Mouse (Mus musculus): ENCODE results near the gene Fbxl5.

The Fbxl5 gene

GRCm38 (mm10) chr5:43826883-43827282 lies 5.4 kb upstream of the Fbxl5 start:
- no peak for DNase-seq

GRCm38 (mm10) chr5:43824580-43824979 lies 3.1 kb upstream of the Fbxl5 start:
- DNase-seq: peak; percentile 77

GRCm38 (mm10) chr5:43822824-43823223 lies 1.4 kb upstream of the Fbxl5 start:
- DNase-seq: no peak

GRCm38 (mm10) chr5:43822199-43822598 lies 761 bp upstream of the Fbxl5 start:
- no peak for DNase-seq

- DNase-seq: no peak
These were observed 653 bp downstream of the Fbxl5 start for GRCm38 (mm10) chr5:43820785-43821184.

- no peak for DNase-seq
These were observed 2.7 kb downstream of the Fbxl5 start, which contains the start of gene Bst1 for GRCm38 (mm10) chr5:43818695-43819094. Bst1 (plus strand) TSS chr5:43818885.

- DNase-seq: no peak
These were observed 5.7 kb downstream of the Fbxl5 start for GRCm38 (mm10) chr5:43815769-43816168.

GRCm38 (mm10) chr5:43814536-43814935 lies 6.9 kb downstream of the Fbxl5 start:
- DNase-seq: no peak

- no peak for DNase-seq
These were observed 10.9 kb downstream of the Fbxl5 start for GRCm38 (mm10) chr5:43810427-43811062.

GRCm38 (mm10) chr5:43807744-43808696 lies 13.4 kb downstream of the Fbxl5 start:
- peak; percentile 90 for DNase-seq

GRCm38 (mm10) chr5:43806914-43807313 lies 14.5 kb downstream of the Fbxl5 start:
- DNase-seq: no peak

- no peak for DNase-seq
These were observed 15.1 kb downstream of the Fbxl5 start for GRCm38 (mm10) chr5:43806340-43806739.

- no peak for DNase-seq
These were observed 16.0 kb downstream of the Fbxl5 start for GRCm38 (mm10) chr5:43805401-43805800.

GRCm38 (mm10) chr5:43801798-43802197 lies 19.6 kb downstream of the Fbxl5 start:
- no peak for DNase-seq

GRCm38 (mm10) chr5:43801253-43801652 lies 20.2 kb downstream of the Fbxl5 start:
- no peak for DNase-seq

- DNase-seq: no peak
These were observed 20.7 kb downstream of the Fbxl5 start for GRCm38 (mm10) chr5:43800700-43801099.

- no peak for DNase-seq
These were observed 21.9 kb downstream of the Fbxl5 start for GRCm38 (mm10) chr5:43799530-43799929.

- no peak for DNase-seq
These were observed 29.1 kb downstream of the Fbxl5 start for GRCm38 (mm10) chr5:43792354-43792753.

GRCm38 (mm10) chr5:43787976-43788752 lies 33.3 kb downstream of the Fbxl5 start:
- no peak for DNase-seq

GRCm38 (mm10) chr5:43786607-43787006 lies 34.8 kb downstream of the Fbxl5 start:
- no peak for DNase-seq

- DNase-seq: no peak
These were observed 37.4 kb downstream of the Fbxl5 start for GRCm38 (mm10) chr5:43783996-43784395.

- DNase-seq: peak; percentile 89
These were observed 39.2 kb downstream of the Fbxl5 start for GRCm38 (mm10) chr5:43781977-43782930.

All from thymus, postnatal 4 days (tissue).